8 mouse cellular contexts compared by ENCODE assay signal in genomic region chr9:45955107-45955963, GRCm38 (mm10). TPM values are rescaled to one million over a fixed set of nuclear protein-coding genes. Genes with fewer than 3 reads are reported as not detected.
A peak's percentile ranks its signal among the peaks of the same experiment; 100 is the strongest.
DNase-seq lines count a peak whose midpoint lies in the region; ATAC-seq and TF ChIP-seq lines count a peak whose summit lies in the region.

TSS of gene Sidt2 (minus strand) at chr9:45955258.

- peak; percentile 98 for ATAC-seq in forebrain, postnatal 0 days
- peak; percentile 97 for ATAC-seq in neural tube, embryonic 15.5 days (ENCODE audit: low FRiP score)

- H3K4me3 ChIP-seq in cerebellum, adult 2 months (replicated peaks; ENCODE audit: insufficient read depth, low read depth, low read length) = peak within 1 kb of the TSS; percentile 80
- H3K4me3 ChIP-seq in forebrain, postnatal 0 days (ENCODE audit: low read depth, low read length) = peak within 1 kb of the TSS; percentile 88
- peak within 1 kb of the TSS; percentile 90 for H3K4me3 ChIP-seq in neural tube, embryonic 15.5 days (replicated peaks)

- H3K27me3 ChIP-seq in cerebellum, adult 2 months (ENCODE audit: control insufficient read depth, insufficient read depth, low read length) = no peaks in the 10 kb centered on the region
- no peaks in the 10 kb centered on the region for H3K27me3 ChIP-seq in forebrain, postnatal 0 days (ENCODE audit: insufficient read depth, low read length)
- H3K27me3 ChIP-seq in neural tube, embryonic 15.5 days (replicated peaks) = no peaks in the 10 kb centered on the region

- peak within 1 kb of the TSS; percentile 83 for H3K9ac ChIP-seq in forebrain, postnatal 0 days
- peak within 1 kb of the TSS; percentile 96 for H3K9ac ChIP-seq in neural tube, embryonic 15.5 days (replicated peaks)

- peak within 1 kb of the TSS; percentile 95 for H3K4me2 ChIP-seq in forebrain, postnatal 0 days (ENCODE audit: low read depth)
- H3K4me2 ChIP-seq in neural tube, embryonic 15.5 days = peak within 1 kb of the TSS; percentile 94

- peak; percentile 57 for DNase-seq in MEL-GATA-1-ER (ENCODE audit: extremely low read depth, low read depth)
- peak; percentile 91 to 92 for DNase-seq in cerebellum, adult 2 months
- DNase-seq in forebrain, postnatal 0 days = peak; percentile 92
- peak; percentile 90 to 92 for DNase-seq in heart, postnatal 36 days
- DNase-seq in layer of hippocampus, adult 18-20 months (ENCODE audit: low spot score in 2 of 2) = peak; percentile 90 to 94
- DNase-seq in lung, adult 18-20 months = peak; percentile 91
- peak; percentile 88 for DNase-seq in testis, postnatal 14 days (ENCODE audit: low spot score)

- no peaks in the 10 kb centered on the region for H3K9me3 ChIP-seq in forebrain, postnatal 0 days (ENCODE audit: low read length)
- H3K9me3 ChIP-seq in neural tube, embryonic 15.5 days (replicated peaks) = no peaks in the 10 kb centered on the region

- 0 out of 2 replicates have a peak, but pooled peaks have one; percentile 18 for TF ChIP-seq POLR2A in cerebellum, adult 2 months (IDR thresholded peaks at IDR 0.05; ENCODE audit: borderline replicate concordance, insufficient read depth, low read length)

- intact Hi-C loops in heart, postnatal 36 days (cut with DNase I) = loop anchor here (1.0 to 2.0 kb wide), 2 partner anchors 29 to 48 kb away; no protein-coding TSS in a partner anchor

- no peak for TF ChIP-seq CTCF in cerebellum, adult 2 months (IDR thresholded peaks at IDR 0.05; ENCODE audit: borderline replicate concordance, insufficient read depth, low read depth, low read length)
- peak; percentile 23 for TF ChIP-seq CTCF in forebrain, postnatal 0 days (IDR thresholded peaks at IDR 0.05; ENCODE audit: low read depth)

- H3K4me1 ChIP-seq in cerebellum, adult 2 months (ENCODE audit: control insufficient read depth, insufficient read depth, low read length) = peaks cover 18% of the 10 kb centered on the region; the same call in 1 of the 2 replicates
- peaks cover 16% of the 10 kb centered on the region for H3K4me1 ChIP-seq in forebrain, postnatal 0 days (ENCODE audit: insufficient read depth)
- H3K4me1 ChIP-seq in neural tube, embryonic 15.5 days = peaks cover 52% of the 10 kb centered on the region

- H3K27ac ChIP-seq in cerebellum, adult 2 months (ENCODE audit: insufficient read depth, low read length) = peak within 1 kb of the TSS; percentile 87
- peak within 1 kb of the TSS; percentile 85 for H3K27ac ChIP-seq in forebrain, postnatal 0 days (ENCODE audit: low read depth, low read length)
- peak within 1 kb of the TSS; percentile 90 for H3K27ac ChIP-seq in neural tube, embryonic 15.5 days (replicated peaks)

- peaks cover 15% of the 10 kb centered on the region for H3K36me3 ChIP-seq in forebrain, postnatal 0 days (ENCODE audit: insufficient read depth)
- peaks cover 20% of the 10 kb centered on the region for H3K36me3 ChIP-seq in neural tube, embryonic 15.5 days

- under 1% methylated on average over 48 of the region's 48 CpGs for WGBS in cerebellum, adult 2 months
- WGBS in forebrain, postnatal 0 days = under 1% methylated on average over 47 of the region's 48 CpGs
- under 1% methylated on average over 47 of the region's 48 CpGs for WGBS in neural tube, embryonic 15.5 days

RNA-seq across cellular contexts. Expression of gene Sidt2, which starts in this region (rescaled TPM):
- 130 and 142 TPM in 2 replicates for polyA plus RNA-seq in cerebellum, adult 2 months (2012; rRNA removed)
- total RNA-seq in forebrain, postnatal 0 days (2014; rRNA removed) = 65.6 and 77.5 TPM in 2 replicates
- 33.5 and 46.5 TPM in 2 replicates for polyA plus RNA-seq in forebrain, postnatal 0 days (2015; fragmentation: Nextera tagmentation; extraction: Ambion mirVana)
- total RNA-seq in heart, postnatal 36 days (2021) = 10 to 100 TPM; 79.7 to 89.1 TPM
- total RNA-seq in layer of hippocampus, adult 18-20 months (2021) = 10 to 100 TPM; 69.1 to 76.4 TPM
- 49.2 and 55.1 TPM in 2 replicates for polyA plus RNA-seq in neural tube, embryonic 15.5 days (2015; fragmentation: Nextera tagmentation; extraction: Ambion mirVana)

Comparison
In these comparisons a context has a peak if more than half of its experiments do, and no peak if none do; other contexts are left out.
1. Peak in every context shown above with its lines: DNase-seq, ATAC-seq, H3K4me3 ChIP-seq and H3K27ac ChIP-seq.